Mouse (Mus musculus): Measurements from ENCODE around the gene Mapk8ip1. TPM values are rescaled to one million over a fixed set of nuclear protein-coding genes. Genes with fewer than 3 reads are reported as not detected.
"Not testable (repeated sequence)": the region's sequence is repeated elsewhere in the genome, so short reads cannot be mapped to it uniquely, and the experiment has no call there.

Gene Mapk8ip1
- polyA plus RNA-seq, 1 experiment from 2014 or later = 6.3 TPM

DNA sequence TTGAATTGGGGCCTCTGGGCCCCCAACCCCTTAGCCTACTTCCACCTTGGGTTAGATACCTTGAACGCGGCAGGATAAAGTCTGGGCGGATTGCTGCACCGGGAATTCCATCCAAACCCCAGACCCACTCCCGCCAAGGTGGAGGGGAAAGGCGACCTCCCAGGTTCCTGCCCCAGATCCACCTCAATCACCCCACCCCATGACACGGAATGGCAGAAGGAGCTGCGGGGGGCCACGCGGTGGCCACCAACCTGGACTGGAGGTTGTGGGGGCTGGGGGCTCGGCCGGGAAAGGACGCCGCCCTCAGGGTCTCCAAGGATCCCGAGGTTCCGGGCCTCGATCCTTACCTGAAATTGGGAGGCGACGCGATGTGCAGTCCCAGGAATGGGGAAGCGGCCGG is 381 bp downstream of the Mapk8ip1 start:
- H3K27me3 ChIP-seq (replicated peaks; ENCODE audit: control insufficient read depth, insufficient read depth, low read length) = peaks cover 20% of the 10 kb centered on the region

DNA sequence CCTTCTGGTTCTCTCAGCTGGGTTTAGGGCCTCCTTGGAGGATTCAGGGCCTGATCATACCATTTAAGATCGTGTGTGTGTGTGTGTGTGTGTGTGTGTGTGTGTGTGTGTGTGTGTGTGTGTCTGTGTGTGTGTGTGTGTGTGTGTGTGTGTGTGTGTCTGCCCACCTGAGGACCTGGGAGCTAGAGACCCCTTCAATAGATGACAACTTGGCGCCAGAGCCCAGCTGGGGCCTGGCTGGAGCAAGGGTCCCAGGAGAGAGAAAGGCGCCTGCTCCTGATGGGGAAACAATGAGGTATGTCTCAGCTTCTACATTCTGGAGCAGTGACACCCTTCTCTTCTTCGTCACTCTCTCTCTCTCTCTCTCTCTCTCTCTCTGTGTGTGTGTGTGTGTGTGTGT is 1.2 kb downstream of the Mapk8ip1 start:
- not testable (repeated sequence) for H3K27ac ChIP-seq (ENCODE audit: low read depth, low read length); H3K4me3 ChIP-seq (ENCODE audit: low read depth, low read length); H3K4me1 ChIP-seq (replicated peaks; ENCODE audit: control insufficient read depth, insufficient read depth, low read length); H3K36me3 ChIP-seq (ENCODE audit: control insufficient read depth, insufficient read depth, low read length); H3K9ac ChIP-seq (ENCODE audit: low read depth, low read length); H3K9me3 ChIP-seq (ENCODE audit: control insufficient read depth, low read length); ATAC-seq (replicated peaks; ENCODE audit: low FRiP score); H3K4me2 ChIP-seq; DNase-seq (ENCODE audit: low spot score)
- peaks cover 24% of the 10 kb centered on the region for H3K27me3 ChIP-seq (replicated peaks; ENCODE audit: control insufficient read depth, insufficient read depth, low read length)
- 80% methylated on average over 4 of the region's 4 CpGs for WGBS

More for the DNA sequence above, 381 bp downstream of the Mapk8ip1 start:
- H3K9me3 ChIP-seq (ENCODE audit: control insufficient read depth, low read length) = no peaks in the 10 kb centered on the region
- no peak overlapping the region for H3K27ac ChIP-seq (ENCODE audit: low read depth, low read length)
- ATAC-seq (replicated peaks; ENCODE audit: low FRiP score) (no peak), DNase-seq (ENCODE audit: low spot score) (no peak)
- peak overlapping the region; percentile 78 for H3K4me2 ChIP-seq
- H3K4me3 ChIP-seq (ENCODE audit: low read depth, low read length) = peak overlapping the region; percentile 55
- no peaks in the 10 kb centered on the region for H3K4me1 ChIP-seq (replicated peaks; ENCODE audit: control insufficient read depth, insufficient read depth, low read length)
- peak overlapping the region; percentile 31; the same call in 1 of the 2 replicates for H3K9ac ChIP-seq (ENCODE audit: low read depth, low read length)
- peaks cover 6% of the 10 kb centered on the region; the same call in 1 of the 2 replicates for H3K36me3 ChIP-seq (ENCODE audit: control insufficient read depth, insufficient read depth, low read length)
- WGBS = 5% methylated on average over 22 of the region's 22 CpGs

DNA sequence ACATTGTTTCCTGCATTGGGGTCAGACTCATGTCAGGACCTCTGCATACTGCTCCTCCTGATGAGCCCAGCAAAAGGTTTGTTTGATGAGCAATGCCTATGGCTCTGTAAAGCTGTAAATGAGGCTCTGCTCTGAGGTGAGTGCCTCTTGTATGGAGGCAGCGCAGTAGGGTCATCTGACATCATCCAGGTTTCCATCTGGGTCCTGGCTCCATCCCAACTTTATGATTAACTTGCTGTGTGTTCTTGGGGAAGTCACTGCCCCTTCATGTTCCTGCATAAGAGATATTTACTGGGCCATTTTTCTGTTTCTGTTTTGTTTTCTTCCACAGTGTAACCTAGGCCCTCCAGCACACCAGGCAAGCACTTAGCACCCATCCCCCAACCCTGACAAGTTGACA is 3.6 kb downstream of the Mapk8ip1 start:
- H3K9me3 ChIP-seq (ENCODE audit: control insufficient read depth, low read length) = no peaks in the 10 kb centered on the region
- no peak overlapping the region for H3K9ac ChIP-seq (ENCODE audit: low read depth, low read length)
- 90% methylated on average over 1 of the region's 1 CpGs for WGBS
- H3K36me3 ChIP-seq (ENCODE audit: control insufficient read depth, insufficient read depth, low read length) = no peaks in the 10 kb centered on the region
- DNase-seq (ENCODE audit: low spot score) (no peak), ATAC-seq (replicated peaks; ENCODE audit: low FRiP score) (no peak)
- no peak overlapping the region for H3K4me2 ChIP-seq
- no peak overlapping the region for H3K27ac ChIP-seq (ENCODE audit: low read depth, low read length)
- H3K27me3 ChIP-seq (replicated peaks; ENCODE audit: control insufficient read depth, insufficient read depth, low read length) = peaks cover 48% of the 10 kb centered on the region
- no peak overlapping the region for H3K4me3 ChIP-seq (ENCODE audit: low read depth, low read length)
- H3K4me1 ChIP-seq (replicated peaks; ENCODE audit: control insufficient read depth, insufficient read depth, low read length) = peaks cover 5% of the 10 kb centered on the region; the same call in 1 of the 2 replicates

DNA sequence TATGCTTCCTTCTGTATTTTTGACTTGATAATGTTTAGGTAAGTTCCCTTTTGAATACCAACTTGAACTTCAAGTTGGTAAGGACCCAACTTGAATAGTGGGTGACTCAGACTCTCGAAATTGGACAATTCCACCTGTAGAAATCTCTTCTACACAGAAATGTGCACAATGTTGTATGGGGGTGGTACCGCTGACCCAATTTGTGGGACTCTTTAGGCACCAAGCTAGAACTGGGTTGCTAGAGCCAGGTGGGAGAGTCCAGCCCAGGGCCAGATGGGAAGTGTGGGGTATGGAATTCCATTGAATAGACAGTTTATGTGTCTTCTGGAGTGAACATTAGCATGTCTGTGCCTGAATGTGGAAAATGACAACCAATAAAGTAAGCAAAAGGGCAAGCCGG is 5.5 kb downstream of the Mapk8ip1 start:
- Histone ChIP-seq H3K36me3 (ENCODE audit: control insufficient read depth, insufficient read depth, low read length) (no peaks in the 10 kb centered on the region), H3K4me2 (no peak overlapping the region), H3K27me3 (replicated peaks; ENCODE audit: control insufficient read depth, insufficient read depth, low read length) (peaks cover 60% of the 10 kb centered on the region), H3K4me3 (ENCODE audit: low read depth, low read length) (no peak overlapping the region), H3K9me3 (ENCODE audit: control insufficient read depth, low read length) (no peaks in the 10 kb centered on the region), H3K4me1 (replicated peaks; ENCODE audit: control insufficient read depth, insufficient read depth, low read length) (peaks cover 5% of the 10 kb centered on the region), H3K9ac (ENCODE audit: low read depth, low read length) (no peak overlapping the region), H3K27ac (ENCODE audit: low read depth, low read length) (no peak overlapping the region)
- WGBS = 77% methylated on average over 3 of the region's 3 CpGs
- ATAC-seq (replicated peaks; ENCODE audit: low FRiP score) (no peak), DNase-seq (ENCODE audit: low spot score) (no peak)

DNA sequence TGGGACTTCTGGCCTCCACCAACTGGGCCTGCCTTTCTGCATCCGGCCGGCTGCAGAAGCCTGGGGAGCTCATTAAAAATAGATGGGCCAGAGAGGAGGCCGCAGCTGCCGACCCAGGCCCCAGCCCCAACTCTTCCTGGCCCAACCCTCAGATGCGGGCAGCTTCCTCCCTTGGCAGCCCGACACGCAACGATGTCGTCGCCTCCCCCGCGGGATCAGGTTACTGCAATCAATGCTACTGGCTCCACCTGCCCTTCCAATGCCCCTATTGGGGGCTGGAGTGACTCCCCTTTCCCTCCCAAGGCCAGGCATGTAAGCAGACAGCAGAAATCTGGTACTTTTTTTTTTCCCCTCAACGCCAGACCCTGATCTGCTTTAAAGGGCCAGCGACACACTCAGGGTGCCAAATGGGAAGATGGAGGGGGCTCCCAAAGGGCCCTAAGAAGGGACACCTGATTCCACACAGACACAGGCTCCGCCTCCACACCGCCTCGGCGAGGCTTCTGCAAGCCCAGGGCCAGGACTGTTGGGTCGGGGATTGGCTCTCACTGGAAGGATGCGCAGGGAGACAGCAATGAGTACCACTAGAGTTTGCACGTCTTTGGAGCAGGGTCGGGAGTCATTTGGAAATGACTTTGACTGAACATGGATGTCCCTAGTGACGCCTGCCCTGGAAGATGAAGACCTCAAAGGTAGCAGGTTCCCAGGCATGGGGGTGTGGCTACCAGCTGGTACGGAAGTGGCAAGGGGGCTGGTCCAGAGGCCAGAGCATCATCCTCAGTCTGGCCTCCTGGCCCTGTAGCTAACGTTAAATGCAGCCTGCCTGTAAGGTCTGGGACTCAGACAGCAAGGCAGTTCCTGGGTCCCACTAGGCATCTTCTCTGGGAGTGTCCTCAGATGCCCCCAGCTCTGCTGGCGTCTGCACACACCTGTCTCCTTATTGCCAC is 8.5 kb downstream of the Mapk8ip1 start:
- Histone ChIP-seq H3K36me3 (ENCODE audit: control insufficient read depth, insufficient read depth, low read length) (no peaks in the 10 kb centered on the region), H3K4me1 (replicated peaks; ENCODE audit: control insufficient read depth, insufficient read depth, low read length) (peaks cover 22% of the 10 kb centered on the region), H3K9me3 (ENCODE audit: control insufficient read depth, low read length) (no peaks in the 10 kb centered on the region), H3K4me2 (peak overlapping the region; percentile 65), H3K9ac (ENCODE audit: low read depth, low read length) (peak overlapping the region; percentile 6; the same call in 1 of the 2 replicates), H3K4me3 (ENCODE audit: low read depth, low read length) (peak overlapping the region; percentile 41), H3K27ac (ENCODE audit: low read depth, low read length) (peak overlapping the region; percentile 57), H3K27me3 (replicated peaks; ENCODE audit: control insufficient read depth, insufficient read depth, low read length) (peaks cover 81% of the 10 kb centered on the region)
- WGBS = 7% methylated on average over 26 of the region's 26 CpGs
- ATAC-seq (replicated peaks; ENCODE audit: low FRiP score) = no peak
- peak; percentile 68 for DNase-seq (ENCODE audit: low spot score)

DNA sequence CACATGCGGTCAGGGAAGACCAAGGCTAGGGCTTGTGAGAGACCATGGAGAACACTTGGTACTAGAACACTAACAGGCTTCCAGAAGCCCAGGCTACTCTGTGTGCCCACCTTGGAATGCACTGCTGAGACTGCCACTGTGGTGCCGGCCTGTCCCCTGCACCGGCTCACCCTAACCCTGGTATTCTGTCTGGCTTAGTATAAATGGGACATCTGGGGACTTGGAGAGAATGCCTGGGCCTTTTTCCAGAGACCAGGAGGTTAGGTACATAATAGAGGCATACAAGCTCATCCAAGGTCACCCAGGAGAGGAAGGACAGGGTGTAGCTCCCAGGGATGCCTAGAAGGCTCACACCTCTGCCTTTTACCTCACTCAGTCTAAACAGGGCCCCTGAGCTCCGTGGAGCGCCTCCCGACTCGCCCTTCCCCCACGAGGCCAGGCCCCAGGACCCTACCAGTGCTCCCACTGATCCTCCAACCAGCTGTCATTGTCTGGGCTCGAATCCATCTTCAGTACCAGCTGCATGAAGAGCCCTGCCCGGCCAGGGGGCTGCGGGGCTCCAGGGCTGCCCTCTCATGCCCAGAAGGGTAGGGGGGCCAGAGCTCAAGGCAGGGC is 9.3 kb downstream of the Mapk8ip1 start:
- H3K27me3 ChIP-seq (replicated peaks; ENCODE audit: control insufficient read depth, insufficient read depth, low read length) = peaks cover 87% of the 10 kb centered on the region
- DNase-seq (ENCODE audit: low spot score) = no peak

DNA sequence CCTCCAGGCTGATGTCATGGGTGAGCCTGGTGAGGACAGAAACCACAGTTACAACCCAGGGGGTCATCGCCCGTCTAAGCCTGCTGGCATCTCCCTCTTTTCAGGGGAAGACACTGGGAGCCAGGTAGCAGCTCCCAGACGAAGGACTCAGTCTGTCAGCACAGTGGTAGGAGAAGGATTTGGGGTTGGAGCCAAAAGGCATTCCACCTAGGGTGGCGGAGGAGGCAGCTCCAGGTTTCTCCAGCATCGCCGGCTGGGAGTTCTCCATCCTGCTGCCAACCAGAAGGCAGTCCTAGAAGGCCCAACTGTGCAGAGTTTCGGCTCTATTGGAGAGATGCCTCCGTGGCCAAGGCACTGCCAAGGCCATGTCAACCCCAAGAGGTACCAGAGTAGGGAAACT is 9.9 kb downstream of the Mapk8ip1 start:
- no peak overlapping the region; the same call in 1 of the 2 replicates for H3K4me2 ChIP-seq
- ATAC-seq (replicated peaks; ENCODE audit: low FRiP score) (no peak), DNase-seq (ENCODE audit: low spot score) (no peak)
- no peak overlapping the region for H3K27ac ChIP-seq (ENCODE audit: low read depth, low read length)
- H3K36me3 ChIP-seq (ENCODE audit: control insufficient read depth, insufficient read depth, low read length) = no peaks in the 10 kb centered on the region
- H3K4me1 ChIP-seq (replicated peaks; ENCODE audit: control insufficient read depth, insufficient read depth, low read length) = peaks cover 22% of the 10 kb centered on the region
- WGBS = 81% methylated on average over 8 of the region's 8 CpGs
- no peak overlapping the region for H3K4me3 ChIP-seq (ENCODE audit: low read depth, low read length)
- peaks cover 89% of the 10 kb centered on the region for H3K27me3 ChIP-seq (replicated peaks; ENCODE audit: control insufficient read depth, insufficient read depth, low read length)
- H3K9me3 ChIP-seq (ENCODE audit: control insufficient read depth, low read length) = no peaks in the 10 kb centered on the region
- no peak overlapping the region for H3K9ac ChIP-seq (ENCODE audit: low read depth, low read length)

More for the DNA sequence above, 9.3 kb downstream of the Mapk8ip1 start:
- peak overlapping the region; percentile 6; the same call in 1 of the 2 replicates for H3K9ac ChIP-seq (ENCODE audit: low read depth, low read length)
- no peak for ATAC-seq (replicated peaks; ENCODE audit: low FRiP score)
- H3K27ac ChIP-seq (ENCODE audit: low read depth, low read length) = peak overlapping the region; percentile 57
- H3K4me1 ChIP-seq (replicated peaks; ENCODE audit: control insufficient read depth, insufficient read depth, low read length) = peaks cover 22% of the 10 kb centered on the region
- H3K4me2 ChIP-seq = peak overlapping the region; percentile 65
- peak overlapping the region; percentile 41 for H3K4me3 ChIP-seq (ENCODE audit: low read depth, low read length)
- H3K9me3 ChIP-seq (ENCODE audit: control insufficient read depth, low read length) = no peaks in the 10 kb centered on the region
- 38% methylated on average over 11 of the region's 11 CpGs for WGBS
- H3K36me3 ChIP-seq (ENCODE audit: control insufficient read depth, insufficient read depth, low read length) = no peaks in the 10 kb centered on the region

DNA sequence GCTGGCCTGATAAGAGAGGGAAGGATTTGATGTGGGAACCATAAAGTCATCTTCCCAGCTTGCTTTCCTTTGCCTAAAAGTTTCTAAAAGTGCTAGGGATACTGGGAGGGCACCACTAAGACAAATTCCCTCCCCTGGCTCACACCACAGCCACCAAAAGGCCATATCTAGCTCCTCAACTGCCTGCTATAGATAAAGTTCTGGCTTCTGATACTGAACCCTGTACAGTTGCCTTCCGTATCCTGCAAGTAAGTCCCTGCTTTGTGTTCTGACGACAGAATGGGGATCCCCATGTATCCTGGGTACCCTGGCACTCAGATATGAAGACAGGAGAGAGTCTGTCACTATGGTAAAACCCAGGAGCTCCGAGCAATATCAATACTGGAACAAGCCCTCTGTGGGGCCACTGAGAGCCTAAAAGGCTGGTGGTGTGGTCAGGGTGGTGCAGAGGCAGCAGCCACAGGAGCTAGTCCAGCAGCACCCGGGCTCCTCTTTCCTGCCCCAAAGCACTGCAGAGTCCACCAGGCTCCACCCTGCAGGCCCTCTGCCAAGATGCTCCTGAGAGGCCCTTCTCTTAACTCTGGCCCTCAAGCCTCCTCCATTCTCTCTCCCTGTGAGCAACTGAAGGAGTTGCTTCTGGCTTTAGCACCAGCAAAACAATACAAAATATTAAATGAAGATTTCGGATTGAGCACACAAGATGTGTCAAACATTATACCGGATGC is 10.7 kb downstream of the Mapk8ip1 start:
- H3K9me3 ChIP-seq (ENCODE audit: control insufficient read depth, low read length) = no peaks in the 10 kb centered on the region
- 59% methylated on average over 6 of the region's 6 CpGs for WGBS
- H3K4me1 ChIP-seq (replicated peaks; ENCODE audit: control insufficient read depth, insufficient read depth, low read length) = peaks cover 22% of the 10 kb centered on the region
- no peak overlapping the region for H3K9ac ChIP-seq (ENCODE audit: low read depth, low read length)
- no peaks in the 10 kb centered on the region for H3K36me3 ChIP-seq (ENCODE audit: control insufficient read depth, insufficient read depth, low read length)
- H3K4me3 ChIP-seq (ENCODE audit: low read depth, low read length) = no peak overlapping the region
- DNase-seq (ENCODE audit: low spot score) (no peak), ATAC-seq (replicated peaks; ENCODE audit: low FRiP score) (no peak)
- H3K27me3 ChIP-seq (replicated peaks; ENCODE audit: control insufficient read depth, insufficient read depth, low read length) = peaks cover 86% of the 10 kb centered on the region
- no peak overlapping the region for H3K27ac ChIP-seq (ENCODE audit: low read depth, low read length)
- no peak overlapping the region for H3K4me2 ChIP-seq

Data from liver, embryonic 11.5 days (tissue).